ENCODE assay signal across 9 mouse cellular contexts in genomic region chr11:120577211-120578023, GRCm38 (mm10). TPM values are rescaled to one million over a fixed set of nuclear protein-coding genes. Genes with fewer than 3 reads are reported as not detected.
DNase-seq lines count a peak whose midpoint lies in the region; ATAC-seq and TF ChIP-seq lines count a peak whose summit lies in the region.
"Had no signal": no experiment of that assay in that cellular context is flagged by ENCODE, and none has a peak within 500 bp of the region (broad histone marks: within the 10 kb centered on the region; RNA-seq: fewer than 3 reads in every experiment).

No protein-coding gene starts in this region.

- H3K27ac ChIP-seq in lung, postnatal 0 days (ENCODE audit: low read length), result no peak overlapping the region
- no peak overlapping the region for H3K27ac ChIP-seq in limb, embryonic 14.5 days (replicated peaks; ENCODE audit: low read depth, low read length)

- no peaks in the 10 kb centered on the region for H3K9me3 ChIP-seq in lung, postnatal 0 days (ENCODE audit: low read length)
- no peaks in the 10 kb centered on the region for H3K9me3 ChIP-seq in limb, embryonic 14.5 days (ENCODE audit: control insufficient read depth, low read length)
- H3K9me3 ChIP-seq: embryonic facial prominence, embryonic 15.5 days had no signal

- no peak for TF ChIP-seq POLR2A in lung, adult 2 months (IDR thresholded peaks at IDR 0.05; ENCODE audit: borderline replicate concordance, extremely low read depth, low read depth, low read length)
- TF ChIP-seq POLR2A in limb, embryonic 14.5 days (IDR thresholded peaks at IDR 0.05; ENCODE audit: borderline replicate concordance, extremely low read depth, insufficient read depth, insufficient read length), result no peak

- peak; percentile 68 for TF ChIP-seq CTCF in lung, postnatal 0 days (IDR thresholded peaks at IDR 0.05)
- TF ChIP-seq CTCF in lung, adult 2 months (IDR thresholded peaks at IDR 0.05; ENCODE audit: insufficient read depth, low read length), result no peak

- WGBS in lung, postnatal 0 days, result 80% methylated on average over 7 of the region's 7 CpGs
- 79% methylated on average over 7 of the region's 7 CpGs for WGBS in lung, adult 2 months
- 87% methylated on average over 7 of the region's 7 CpGs for WGBS in limb, embryonic 14.5 days

- peak; percentile 65 for DNase-seq in lung, postnatal 0 days (ENCODE audit: low spot score)
- DNase-seq in lung, adult 2 months, result no peak
- peak; percentile 55 for DNase-seq in T-cell, adult 2 months (ENCODE audit: low spot score)
- DNase-seq in embryo, embryonic 10.5 days (ENCODE audit: low spot score), result peak; percentile 35
- peak; percentile 51 for DNase-seq in limb, embryonic 14.5 days (ENCODE audit: low spot score)
- no peak for DNase-seq in gastrocnemius, postnatal 10 days
- DNase-seq in adrenal gland, adult 2 months, result no peak
- no peak for DNase-seq in gastrocnemius, postnatal 14 days

- TF ChIP-seq EP300 in lung, postnatal 0 days (IDR thresholded peaks at IDR 0.05), result no peak

- H3K36me3 ChIP-seq in lung, postnatal 0 days (ENCODE audit: insufficient read depth, low read length), result peaks cover 17% of the 10 kb centered on the region; the same call in 1 of the 2 replicates
- peaks cover 33% of the 10 kb centered on the region for H3K36me3 ChIP-seq in limb, embryonic 14.5 days (ENCODE audit: control insufficient read depth, insufficient read depth, low read length)

- H3K4me2 ChIP-seq in lung, postnatal 0 days (replicated peaks; ENCODE audit: low read depth, low read length), result no peak overlapping the region
- H3K4me2 ChIP-seq in limb, embryonic 14.5 days (replicated peaks; ENCODE audit: low read depth, low read length, severe bottlenecking), result no peak overlapping the region
- H3K4me2 ChIP-seq: embryonic facial prominence, embryonic 15.5 days had no signal

- H3K9ac ChIP-seq in lung, postnatal 0 days (replicated peaks; ENCODE audit: low read depth), result no peak overlapping the region
- 0 out of 2 replicates have a peak overlapping the region, but pooled peaks have one; percentile 4 for H3K9ac ChIP-seq in limb, embryonic 14.5 days (ENCODE audit: low read depth, low read length, severe bottlenecking)
- H3K9ac ChIP-seq: embryonic facial prominence, embryonic 15.5 days had no signal

- peaks cover 15% of the 10 kb centered on the region for H3K4me1 ChIP-seq in lung, postnatal 0 days (ENCODE audit: insufficient read depth, low read depth, low read length)
- H3K4me1 ChIP-seq in lung, adult 2 months (ENCODE audit: control insufficient read depth, insufficient read depth, low read length), result peaks cover 20% of the 10 kb centered on the region
- peaks cover 24% of the 10 kb centered on the region for H3K4me1 ChIP-seq in limb, embryonic 14.5 days (ENCODE audit: control insufficient read depth, insufficient read depth, low read length)

- H3K27me3 ChIP-seq in lung, postnatal 0 days (replicated peaks; ENCODE audit: insufficient read depth, low read length), result no peaks in the 10 kb centered on the region
- no peaks in the 10 kb centered on the region for H3K27me3 ChIP-seq in limb, embryonic 14.5 days (ENCODE audit: control insufficient read depth, insufficient read depth, low read length)
- H3K27me3 ChIP-seq: embryonic facial prominence, embryonic 15.5 days had no signal

- no peak overlapping the region for H3K4me3 ChIP-seq in lung, postnatal 0 days (ENCODE audit: low read depth, low read length)
- no peak overlapping the region for H3K4me3 ChIP-seq in lung, adult 2 months (replicated peaks; ENCODE audit: extremely low read depth, low read depth, low read length)
- H3K4me3 ChIP-seq in limb, embryonic 14.5 days (replicated peaks; ENCODE audit: low read length), result no peak overlapping the region
- H3K4me3 ChIP-seq: embryonic facial prominence, embryonic 15.5 days had no signal

- no peak for ATAC-seq in lung, postnatal 0 days
- ATAC-seq in limb, embryonic 14.5 days (ENCODE audit: low FRiP score, low read depth), result no peak

- intact Hi-C loops in gastrocnemius, postnatal 14 days (cut with DNase I; ENCODE audit: low total_unique reads), result no loop called here

RNA-seq across cellular contexts. Expression of gene Arhgdia, which starts 4.0 kb away (rescaled TPM):
- 512 TPM in 2 replicates for polyA plus RNA-seq in lung, postnatal 0 days (2015; fragmentation: Nextera tagmentation; extraction: Ambion mirVana)
- polyA plus RNA-seq in lung, adult 2 months (2012; rRNA removed), result 890 and 923 TPM in 2 replicates
- 610 and 750 TPM in 2 replicates for polyA plus RNA-seq in limb, embryonic 14.5 days (2012; rRNA removed)
- polyA plus RNA-seq in limb, embryonic 14.5 days (2014; fragmentation: Nextera tagmentation; extraction: Ambion mirVana), result 566 and 572 TPM in 2 replicates
- total RNA-seq in gastrocnemius, postnatal 10 days (2021), result 100 to 1,000 TPM; 163 to 197 TPM
- total RNA-seq in adrenal gland, adult 2 months (2021), result 100 to 1,000 TPM; 355 to 386 TPM
- 712 and 786 TPM in 2 replicates for polyA plus RNA-seq in adrenal gland, adult 2 months (2012; rRNA removed)
- 100 to 1,000 TPM; 118 to 144 TPM for total RNA-seq in gastrocnemius, postnatal 14 days (2021)

RNA-seq across cellular contexts. Expression of gene P4hb, which starts 4.4 kb away (rescaled TPM):
- 551 and 555 TPM in 2 replicates for polyA plus RNA-seq in lung, postnatal 0 days (2015; fragmentation: Nextera tagmentation; extraction: Ambion mirVana)
- 192 and 254 TPM in 2 replicates for polyA plus RNA-seq in lung, adult 2 months (2012; rRNA removed)
- polyA plus RNA-seq in limb, embryonic 14.5 days (2012; rRNA removed), result 569 and 645 TPM in 2 replicates
- 968 and 988 TPM in 2 replicates for polyA plus RNA-seq in limb, embryonic 14.5 days (2014; fragmentation: Nextera tagmentation; extraction: Ambion mirVana)
- 100 to 1,000 TPM; 349 to 414 TPM for total RNA-seq in gastrocnemius, postnatal 10 days (2021)
- 100 to 1,000 TPM; 462 to 524 TPM for total RNA-seq in adrenal gland, adult 2 months (2021)
- 108 and 126 TPM in 2 replicates for polyA plus RNA-seq in adrenal gland, adult 2 months (2012; rRNA removed)
- total RNA-seq in gastrocnemius, postnatal 14 days (2021), result 100 to 1,000 TPM; 264 to 301 TPM

RNA-seq across cellular contexts. Expression of gene Alyref, which starts 20.7 kb away (rescaled TPM):
- polyA plus RNA-seq in lung, postnatal 0 days (2015; fragmentation: Nextera tagmentation; extraction: Ambion mirVana), result 149 and 150 TPM in 2 replicates
- 26.1 and 29.1 TPM in 2 replicates for polyA plus RNA-seq in lung, adult 2 months (2012; rRNA removed)
- 96.8 and 143 TPM in 2 replicates for polyA plus RNA-seq in limb, embryonic 14.5 days (2012; rRNA removed)
- 478 TPM in 2 replicates for polyA plus RNA-seq in limb, embryonic 14.5 days (2014; fragmentation: Nextera tagmentation; extraction: Ambion mirVana)
- 10 to 100 TPM; 72.1 to 77.3 TPM for total RNA-seq in gastrocnemius, postnatal 10 days (2021)
- 10 to 100 TPM; 85.5 to 97.9 TPM for total RNA-seq in adrenal gland, adult 2 months (2021)
- 10.3 and 12.6 TPM in 2 replicates for polyA plus RNA-seq in adrenal gland, adult 2 months (2012; rRNA removed)
- 10 to 100 TPM; 44.6 to 60.9 TPM for total RNA-seq in gastrocnemius, postnatal 14 days (2021)

RNA-seq across cellular contexts. Expression of gene Anapc11, which starts 20.8 kb away (rescaled TPM):
- polyA plus RNA-seq in lung, postnatal 0 days (2015; fragmentation: Nextera tagmentation; extraction: Ambion mirVana), result 138 and 151 TPM in 2 replicates
- polyA plus RNA-seq in lung, adult 2 months (2012; rRNA removed), result 136 and 159 TPM in 2 replicates
- 190 and 205 TPM in 2 replicates for polyA plus RNA-seq in limb, embryonic 14.5 days (2012; rRNA removed)
- polyA plus RNA-seq in limb, embryonic 14.5 days (2014; fragmentation: Nextera tagmentation; extraction: Ambion mirVana), result 248 and 254 TPM in 2 replicates
- 10 to 100 TPM; 60.1 to 67.6 TPM for total RNA-seq in gastrocnemius, postnatal 10 days (2021)
- 10 to 100 TPM; 82.8 to 85.9 TPM for total RNA-seq in adrenal gland, adult 2 months (2021)
- 183 and 187 TPM in 2 replicates for polyA plus RNA-seq in adrenal gland, adult 2 months (2012; rRNA removed)
- total RNA-seq in gastrocnemius, postnatal 14 days (2021), result 10 to 100 TPM; 54.0 to 55.6 TPM

RNA-seq across cellular contexts. Expression of gene Ppp1r27, which starts 26.5 kb away (rescaled TPM):
- not detected in 2 replicates for polyA plus RNA-seq in lung, postnatal 0 days (2015; fragmentation: Nextera tagmentation; extraction: Ambion mirVana)
- polyA plus RNA-seq in lung, adult 2 months (2012; rRNA removed), result 3.3 TPM in 1 of 2 replicates, not detected in the other
- 2.7 and 3.7 TPM in 2 replicates for polyA plus RNA-seq in limb, embryonic 14.5 days (2012; rRNA removed)
- polyA plus RNA-seq in limb, embryonic 14.5 days (2014; fragmentation: Nextera tagmentation; extraction: Ambion mirVana), result 3.3 and 3.5 TPM in 2 replicates
- 100 to 1,000 TPM; 156 to 183 TPM for total RNA-seq in gastrocnemius, postnatal 10 days (2021)
- total RNA-seq in adrenal gland, adult 2 months (2021), result under 1 TPM; 0.40 to 0.79 TPM
- 0.83 and 1.2 TPM in 2 replicates for polyA plus RNA-seq in adrenal gland, adult 2 months (2012; rRNA removed)
- total RNA-seq in gastrocnemius, postnatal 14 days (2021), result 100 to 1,000 TPM; 159 to 234 TPM

Comparison
In these comparisons a context has a peak if more than half of its experiments do, and no peak if none do; other contexts are left out.
1. DNase-seq: peak in lung, postnatal 0 days (single experiment), T-cell, adult 2 months (single experiment), embryo, embryonic 10.5 days (single experiment) and limb, embryonic 14.5 days (single experiment); none in lung, adult 2 months (single experiment), gastrocnemius, postnatal 10 days (single experiment), adrenal gland, adult 2 months (single experiment) and gastrocnemius, postnatal 14 days (single experiment).